In the genomic region with DNA sequence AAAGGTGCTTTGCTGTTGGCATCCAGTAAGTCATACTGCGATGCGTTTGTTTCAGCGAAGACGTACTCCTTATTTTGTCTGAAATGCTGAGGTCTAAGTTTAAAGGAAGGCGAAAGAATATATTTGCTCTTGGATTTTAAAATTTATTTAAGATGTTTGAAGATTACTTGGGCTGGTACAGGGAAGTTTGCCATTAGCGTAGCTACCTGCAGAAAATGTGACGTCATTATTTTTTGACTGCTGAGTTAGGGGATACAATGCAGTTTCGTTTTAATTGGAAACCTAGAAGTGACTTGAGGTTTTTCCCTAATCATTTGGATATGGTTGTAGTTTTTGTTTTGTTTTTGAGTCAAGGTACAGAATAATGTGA, we compare ENCODE assay signal across 8 mouse cellular contexts. TPM values are rescaled to one million over a fixed set of nuclear protein-coding genes. Genes with fewer than 3 reads are reported as not detected.
A peak's percentile ranks its signal among the peaks of the same experiment; 100 is the strongest.
DNase-seq lines count a peak whose midpoint lies in the region; ATAC-seq and TF ChIP-seq lines count a peak whose summit lies in the region.

No protein-coding gene starts in this region.

- H3K4me2 ChIP-seq in hindbrain, embryonic 13.5 days, result peak overlapping the region; percentile 76
- peak overlapping the region; percentile 80 for H3K4me2 ChIP-seq in midbrain, embryonic 14.5 days (ENCODE audit: low read length)

- TF ChIP-seq POLR2A in MEL (IDR thresholded peaks at IDR 0.05; ENCODE audit: control insufficient read depth in 1 of 2, insufficient read depth in 1 of 2, low read depth in 1 of 2, low read length in 2 of 2, poor library complexity in 1 of 2), result no peak

- no peak for ATAC-seq in hindbrain, embryonic 13.5 days (ENCODE audit: low FRiP score)
- no peak for ATAC-seq in midbrain, embryonic 14.5 days (ENCODE audit: low FRiP score, low TSS enrichment)
- ATAC-seq in frontal cortex, adult (ENCODE audit: low TSS enrichment), result no peak

- TF ChIP-seq CTCF in MEL (IDR thresholded peaks at IDR 0.05 in 2 of 3, conservative IDR thresholded peaks at IDR 0.05 in 1 of 3; ENCODE audit: control insufficient read depth in 1 of 3, insufficient read depth in 1 of 3, low read depth in 2 of 3, low read length in 3 of 3, poor library complexity in 1 of 3, severe bottlenecking in 1 of 3), result no peak

- no peak for TF ChIP-seq EP300 in MEL (IDR thresholded peaks at IDR 0.05; ENCODE audit: low read depth in 1 of 2, low read length in 2 of 2)

- H3K9me3 ChIP-seq in MEL (replicated peaks; ENCODE audit: insufficient read depth, low read length), result no peaks in the 10 kb centered on the region
- no peaks in the 10 kb centered on the region for H3K9me3 ChIP-seq in hindbrain, embryonic 13.5 days
- no peaks in the 10 kb centered on the region for H3K9me3 ChIP-seq in midbrain, embryonic 14.5 days (ENCODE audit: control insufficient read depth, low read length)

- no peak for TF ChIP-seq RAD21 in MEL (IDR thresholded peaks at IDR 0.05; ENCODE audit: low read depth, low read length)

- H3K27me3 ChIP-seq in MEL (ENCODE audit: control insufficient read depth in 1 of 2, insufficient read depth in 2 of 2, low read length in 2 of 2), result no peaks in the 10 kb centered on the region
- no peaks in the 10 kb centered on the region for H3K27me3 ChIP-seq in hindbrain, embryonic 13.5 days
- H3K27me3 ChIP-seq in midbrain, embryonic 14.5 days (ENCODE audit: control insufficient read depth, insufficient read depth, low read length), result no peaks in the 10 kb centered on the region

- H3K36me3 ChIP-seq in MEL (ENCODE audit: control insufficient read depth in 1 of 2, insufficient read depth in 2 of 2, low read length in 2 of 2), result peaks cover 6 to 25% of the 10 kb centered on the region in 2 experiments
- H3K36me3 ChIP-seq in hindbrain, embryonic 13.5 days, result peaks cover 24% of the 10 kb centered on the region
- H3K36me3 ChIP-seq in midbrain, embryonic 14.5 days (ENCODE audit: control insufficient read depth, insufficient read depth, low read length), result peaks cover 22% of the 10 kb centered on the region

- peaks cover 3 to 6% of the 10 kb centered on the region in 2 experiments for H3K4me1 ChIP-seq in MEL (ENCODE audit: control insufficient read depth in 1 of 2, insufficient read depth in 2 of 2, low read length in 2 of 2)
- H3K4me1 ChIP-seq in hindbrain, embryonic 13.5 days (replicated peaks), result peaks cover 22% of the 10 kb centered on the region
- 0 out of 2 replicates have a peak, but pooled peaks cover 3% of the 10 kb centered on the region for H3K4me1 ChIP-seq in midbrain, embryonic 14.5 days (ENCODE audit: control insufficient read depth, insufficient read depth, low read length)

- peak overlapping the region; percentile 99 for H3K9ac ChIP-seq in MEL (ENCODE audit: control insufficient read depth, low read depth, low read length, poor library complexity, severe bottlenecking)
- peak overlapping the region; percentile 93 for H3K9ac ChIP-seq in hindbrain, embryonic 13.5 days
- peak overlapping the region; percentile 90 for H3K9ac ChIP-seq in midbrain, embryonic 14.5 days (replicated peaks; ENCODE audit: low read length)

- peak; percentile 8 for DNase-seq in kidney, adult 9 months
- no peak for DNase-seq in kidney, adult 18-20 months
- peak; percentile 28 for DNase-seq in MEL (ENCODE audit: low read depth, low spot score)
- no peak for DNase-seq in midbrain, embryonic 14.5 days
- no peak for DNase-seq in adrenal gland, postnatal 25 days
- DNase-seq in layer of hippocampus, postnatal 14 days (ENCODE audit: low spot score in 2 of 2), result no peak

- H3K4me3 ChIP-seq in MEL (ENCODE audit: control insufficient read depth in 1 of 2, insufficient read depth in 1 of 2, low read depth in 2 of 2, low read length in 2 of 2), result peak overlapping the region; percentile 97 to 99
- H3K4me3 ChIP-seq in hindbrain, embryonic 13.5 days, result peak overlapping the region; percentile 90
- peak overlapping the region; percentile 95 for H3K4me3 ChIP-seq in midbrain, embryonic 14.5 days (replicated peaks; ENCODE audit: low read depth, low read length)

- no peak overlapping the region; the same call in 1 of the 2 replicates for H3K27ac ChIP-seq in MEL (ENCODE audit: control insufficient read depth, low read depth, low read length)
- peak overlapping the region; percentile 97; the same call in 1 of the 2 replicates for H3K27ac ChIP-seq in hindbrain, embryonic 13.5 days
- H3K27ac ChIP-seq in midbrain, embryonic 14.5 days (replicated peaks; ENCODE audit: low read depth, low read length), result peak overlapping the region; percentile 93; the same call in 1 of the 2 replicates

- H3K79me2 ChIP-seq in MEL (ENCODE audit: control insufficient read depth, insufficient read depth, low read length, poor library complexity), result peaks cover 21% of the 10 kb centered on the region

- 21% methylated on average over 8 of the region's 8 CpGs for WGBS in hindbrain, embryonic 13.5 days
- WGBS in midbrain, embryonic 14.5 days, result 20% methylated on average over 8 of the region's 8 CpGs

TF ChIP-seq in MEL, 35 proteins besides CTCF, POLR2A, EP300 and RAD21:
- TF ChIP-seq TAL1 (IDR thresholded peaks at IDR 0.05; ENCODE audit: low read length), result no peak

RNA-seq across cellular contexts. Expression of gene Ociad1, which starts 0.9 kb away (rescaled TPM):
- total RNA-seq in MEL (2012; rRNA removed), result 103 and 110 TPM in 2 replicates
- 100 to 1,000 TPM in 1 of 2 experiments, not detected in 1; 221 TPM for polyA plus RNA-seq in MEL (2012; ENCODE audit: insufficient read depth in 1 of 2, insufficient read length in 2 of 2, low read depth in 1 of 2, low replicate concordance in 2 of 2, missing spikeins in 1 of 2)
- polyA plus RNA-seq in hindbrain, embryonic 13.5 days (2015; fragmentation: Nextera tagmentation; extraction: Ambion mirVana), result 267 and 284 TPM in 2 replicates
- polyA plus RNA-seq in midbrain, embryonic 14.5 days (2014; fragmentation: Nextera tagmentation; extraction: Ambion mirVana), result 207 and 269 TPM in 2 replicates
- total RNA-seq in adrenal gland, postnatal 25 days (2021), result 245 and 249 TPM in 2 replicates
- total RNA-seq in layer of hippocampus, postnatal 14 days (2021), result 100 to 1,000 TPM; 390 to 412 TPM

RNA-seq across cellular contexts. Expression of gene Fryl, which starts 37.0 kb away (rescaled TPM):
- total RNA-seq in MEL (2012; rRNA removed), result 18.8 and 21.5 TPM in 2 replicates
- 100 to 1,000 TPM in 1 of 2 experiments, 10 to 100 TPM in 1; 39.7 to 188 TPM for polyA plus RNA-seq in MEL (2012; ENCODE audit: insufficient read depth in 1 of 2, insufficient read length in 2 of 2, low read depth in 1 of 2, low replicate concordance in 2 of 2, missing spikeins in 1 of 2)
- polyA plus RNA-seq in hindbrain, embryonic 13.5 days (2015; fragmentation: Nextera tagmentation; extraction: Ambion mirVana), result 45.5 and 47.7 TPM in 2 replicates
- polyA plus RNA-seq in midbrain, embryonic 14.5 days (2014; fragmentation: Nextera tagmentation; extraction: Ambion mirVana), result 45.3 and 48.5 TPM in 2 replicates
- total RNA-seq in adrenal gland, postnatal 25 days (2021), result 52.3 and 60.0 TPM in 2 replicates
- total RNA-seq in layer of hippocampus, postnatal 14 days (2021), result 10 to 100 TPM; 68.4 to 72.2 TPM

RNA-seq across cellular contexts. Expression of gene Ociad2, which starts 47.4 kb away (rescaled TPM):
- total RNA-seq in MEL (2012; rRNA removed), result 2.7 and 3.9 TPM in 2 replicates
- polyA plus RNA-seq in MEL (2012; ENCODE audit: insufficient read depth in 1 of 2, insufficient read length in 2 of 2, low read depth in 1 of 2, low replicate concordance in 2 of 2, missing spikeins in 1 of 2), result 10 to 100 TPM in 1 of 2 experiments, not detected in 1; 11.0 TPM
- polyA plus RNA-seq in hindbrain, embryonic 13.5 days (2015; fragmentation: Nextera tagmentation; extraction: Ambion mirVana), result 20.2 and 23.5 TPM in 2 replicates
- polyA plus RNA-seq in midbrain, embryonic 14.5 days (2014; fragmentation: Nextera tagmentation; extraction: Ambion mirVana), result 18.3 and 19.4 TPM in 2 replicates
- 17.4 and 24.9 TPM in 2 replicates for total RNA-seq in adrenal gland, postnatal 25 days (2021)
- 100 to 1,000 TPM; 108 to 112 TPM for total RNA-seq in layer of hippocampus, postnatal 14 days (2021)

Comparison
In these comparisons a context has a peak if more than half of its experiments do, and no peak if none do; other contexts are left out.
1. DNase-seq: peak in kidney, adult 9 months (single experiment) and MEL (single experiment); none in kidney, adult 18-20 months (single experiment), midbrain, embryonic 14.5 days (single experiment), adrenal gland, postnatal 25 days (single experiment) and layer of hippocampus, postnatal 14 days (0 of 2).
2. Peak in every context shown above with its lines, with median percentiles within 50 percentile points of each other: H3K4me3 ChIP-seq and H3K9ac ChIP-seq.